Mouse (Mus musculus): ENCODE data around the gene Col8a2. TPM values are rescaled to one million over a fixed set of nuclear protein-coding genes. Genes with fewer than 3 reads are reported as not detected.

Col8a2 gene
- polyA plus RNA-seq (2017; shearing (Covaris generic)) = under 1 TPM; 0.23 to 0.58 TPM

DNA sequence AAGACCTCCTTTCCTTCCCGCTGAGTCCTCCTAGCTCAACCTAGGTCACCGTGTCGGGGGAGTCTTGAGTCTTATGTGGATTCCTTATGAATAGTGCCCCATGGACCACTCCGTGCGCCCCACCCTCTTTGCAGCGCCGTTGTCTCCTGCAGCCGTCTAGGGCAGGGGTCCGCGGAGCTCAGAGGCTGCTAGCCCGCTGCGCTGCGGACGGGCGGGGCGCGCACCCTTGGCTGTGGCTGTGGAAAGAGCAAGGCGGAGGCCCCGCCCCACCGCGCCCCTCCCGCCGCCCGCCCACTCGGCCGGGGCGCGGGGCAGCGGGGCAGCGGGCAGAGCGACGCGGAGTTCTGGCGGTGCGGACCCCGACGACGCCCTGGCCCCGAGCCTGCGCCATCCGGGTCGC lies at the start of gene Col8a2:
TSS of gene Col8a2 (plus strand) at position 302 of the 400 bp plus-strand sequence.

DNA sequence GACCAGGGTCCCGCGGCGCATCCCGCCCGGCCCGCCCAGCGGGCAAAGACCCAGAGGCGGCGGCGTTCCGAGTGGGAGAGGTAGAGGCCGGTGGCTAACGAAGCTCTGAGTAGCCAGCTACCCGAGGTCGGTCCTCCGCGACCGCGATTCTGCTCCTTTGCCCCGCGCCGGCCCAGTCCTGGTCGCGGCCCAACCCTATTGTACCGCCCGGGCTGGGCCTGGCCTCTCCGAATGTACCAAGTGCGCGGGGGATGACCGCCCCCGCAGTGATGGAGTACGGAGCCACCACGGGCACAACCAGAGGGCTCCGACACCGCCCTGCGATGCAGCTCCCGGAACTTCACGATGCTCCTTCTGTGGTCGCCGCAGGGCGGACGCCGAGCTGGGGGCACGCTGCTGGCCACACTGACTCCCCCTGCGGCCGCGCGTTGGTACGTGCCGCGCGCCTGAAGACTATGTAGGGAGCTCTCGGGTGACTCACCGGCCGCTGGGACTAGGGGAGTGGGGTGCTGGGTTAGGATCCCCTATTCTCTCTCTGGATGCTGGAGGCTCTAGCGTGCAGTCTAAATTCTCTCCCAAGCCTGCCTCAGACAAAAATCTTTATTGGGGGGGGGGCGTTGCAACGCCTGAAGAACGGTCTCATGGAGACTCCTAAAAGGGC lies 30.3 kb upstream of the Col8a2 start, which contains the start of gene Map7d1:
TSS of gene Map7d1 (minus strand) at position 213 of the 661 bp plus-strand sequence.

DNA sequence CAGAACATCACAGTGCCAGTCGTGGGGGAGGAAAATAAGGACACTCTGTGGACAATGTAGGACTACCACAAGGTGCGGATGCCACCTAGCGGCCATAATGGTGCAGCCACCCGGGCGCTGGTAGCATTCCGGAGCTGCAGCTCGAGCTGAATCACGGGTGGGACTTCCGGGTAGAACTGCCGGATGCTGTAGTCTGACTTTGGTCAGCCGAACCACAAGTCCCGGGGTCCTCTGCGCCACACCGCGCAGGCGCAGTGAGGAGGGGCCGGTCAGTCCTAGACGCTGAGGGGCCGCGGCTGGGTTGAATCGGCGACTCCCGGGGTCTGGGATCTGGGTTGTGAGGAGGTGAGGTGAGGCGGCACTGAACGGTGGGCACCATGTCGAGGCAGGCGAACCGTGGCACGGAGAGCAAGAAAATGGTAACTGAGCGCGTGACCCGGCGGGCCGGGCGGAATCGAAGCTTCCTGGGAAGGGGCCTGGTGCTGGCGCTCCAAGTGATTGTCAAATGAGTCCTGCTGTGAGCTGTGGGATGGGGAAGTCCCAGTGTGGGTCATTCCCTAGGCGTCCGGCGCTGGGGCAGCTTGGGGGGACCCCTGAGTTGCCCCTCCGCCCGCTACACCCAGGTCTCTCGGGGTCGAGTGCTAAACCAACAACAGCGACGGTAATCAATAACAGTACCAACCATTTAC lies 24.3 kb upstream of the Col8a2 start, which contains the start of gene Trappc3:
TSS of gene Trappc3 (plus strand) at position 207 of the 689 bp plus-strand sequence.

DNA sequence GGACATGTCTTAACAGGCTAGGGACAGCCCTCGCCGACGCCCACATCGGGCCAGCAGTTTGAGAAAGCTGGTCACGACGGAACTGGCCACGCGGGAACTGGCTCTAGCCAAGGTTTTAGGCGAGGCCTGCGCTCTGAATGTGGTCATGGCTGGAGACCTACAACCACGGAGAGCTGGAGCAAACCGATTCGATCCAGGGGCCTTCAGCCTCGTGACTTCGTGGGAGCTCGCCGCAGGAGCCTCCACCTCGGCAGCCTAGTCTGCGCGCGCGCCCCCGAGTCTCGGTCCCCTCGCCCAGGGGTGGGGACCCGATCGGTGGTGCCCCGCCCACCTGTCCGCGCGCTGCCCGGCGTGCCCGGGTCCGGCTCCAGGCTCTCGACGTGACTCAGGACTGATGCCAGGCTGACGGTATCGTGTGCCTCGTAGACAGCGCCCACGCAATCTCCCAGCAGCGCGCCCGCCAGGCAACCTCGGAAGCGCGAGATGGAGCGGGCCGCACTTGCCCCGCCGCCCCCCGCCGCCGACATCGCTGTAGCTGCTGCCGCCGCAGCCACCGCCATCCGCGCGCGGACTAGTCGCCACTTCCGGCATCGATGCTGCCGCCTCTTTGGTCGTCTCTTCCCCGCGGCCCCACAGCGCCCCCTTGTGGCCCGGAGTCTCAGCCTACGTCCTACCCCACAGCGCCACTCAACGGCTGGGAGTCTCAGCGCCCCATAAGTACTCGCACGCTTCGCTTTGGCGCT lies 34.7 kb downstream of the Col8a2 start, which contains the start of gene Adprhl2:
TSS of gene Adprhl2 (minus strand) at position 593 of the 743 bp plus-strand sequence.

DNA sequence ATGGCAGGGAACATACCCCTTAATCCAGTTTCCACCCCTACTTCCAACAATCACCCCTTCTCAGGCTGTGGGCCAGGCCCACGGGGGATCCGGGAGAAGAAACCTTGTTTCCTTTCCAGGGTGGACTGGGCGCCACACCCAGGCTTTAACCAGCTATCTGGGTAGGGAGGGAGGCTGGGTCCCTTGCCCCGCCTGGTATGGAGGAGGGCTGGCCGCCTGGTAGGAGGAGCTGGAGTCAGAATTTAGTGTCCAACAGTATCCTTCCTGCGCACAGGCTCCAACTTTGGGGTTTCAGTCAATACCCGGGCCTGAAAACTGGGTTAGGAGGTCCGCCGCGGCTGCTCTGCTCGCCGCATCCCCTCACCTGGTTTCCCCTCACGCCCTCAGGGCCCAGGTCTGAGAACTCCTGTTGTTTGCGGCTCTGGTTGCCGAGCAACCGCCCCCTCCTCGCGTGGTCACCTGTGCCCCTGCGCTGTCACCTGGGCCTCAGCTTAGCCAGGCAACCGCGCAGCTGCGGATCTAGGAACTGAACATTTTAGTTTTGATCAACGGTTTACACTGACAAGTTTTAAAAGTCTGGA lies 38.8 kb downstream of the Col8a2 start, which contains the start of gene Tekt2:
TSS of gene Tekt2 (minus strand) at position 408 of the 581 bp plus-strand sequence.

Other genes starting within 250 kb of the Col8a2 start
- 100 to 1,000 TPM in 1 of 2 experiments, 10 to 100 TPM in 1; 95.5 to 109 TPM for gene Mrps15, start 239.9 kb upstream of the Col8a2 start, polyA plus RNA-seq (2017; shearing (Covaris generic))
- 1 to 10 TPM; 1.2 to 1.6 TPM for gene Oscp1, start 228.2 kb upstream of the Col8a2 start, polyA plus RNA-seq (2017; shearing (Covaris generic))
- 10 to 100 TPM; 45.3 to 73.6 TPM for gene Lsm10, start 190.2 kb upstream of the Col8a2 start, polyA plus RNA-seq (2017; shearing (Covaris generic))
- gene Stk40, start 182.8 kb upstream of the Col8a2 start, polyA plus RNA-seq (2017; shearing (Covaris generic)) = 10 to 100 TPM; 29.8 to 58.9 TPM
- 10 to 100 TPM; 83.8 to 92.8 TPM for gene Eva1b, start 139.0 kb upstream of the Col8a2 start, polyA plus RNA-seq (2017; shearing (Covaris generic))
- 1 to 10 TPM; 1.5 to 2.6 TPM for gene Sh3d21, start 123.3 kb upstream of the Col8a2 start, polyA plus RNA-seq (2017; shearing (Covaris generic))
- 100 to 1,000 TPM; 213 to 225 TPM for gene Thrap3, start 84.0 kb upstream of the Col8a2 start, polyA plus RNA-seq (2017; shearing (Covaris generic))
- 10 to 100 TPM; 28.6 to 70.2 TPM for gene Map7d1, start 30.4 kb upstream of the Col8a2 start, polyA plus RNA-seq (2017; shearing (Covaris generic))
- 100 to 1,000 TPM; 102 to 105 TPM for gene Trappc3, start 24.5 kb upstream of the Col8a2 start, polyA plus RNA-seq (2017; shearing (Covaris generic))
- 10 to 100 TPM; 50.5 to 59.0 TPM for gene Adprhl2, start 34.9 kb downstream of the Col8a2 start, polyA plus RNA-seq (2017; shearing (Covaris generic))
- gene Tekt2, start 38.9 kb downstream of the Col8a2 start, polyA plus RNA-seq (2017; shearing (Covaris generic)) = under 1 TPM; 0.19 to 0.85 TPM
- gene Ago3, start 142.8 kb downstream of the Col8a2 start, polyA plus RNA-seq (2017; shearing (Covaris generic)) = 10 to 100 TPM; 13.5 to 28.4 TPM
- gene Ago1, start 181.8 kb downstream of the Col8a2 start, polyA plus RNA-seq (2017; shearing (Covaris generic)) = 10 to 100 TPM in 1 of 2 experiments, 1 to 10 TPM in 1; 4.3 to 10.1 TPM
- gene Ago4, start 246.7 kb downstream of the Col8a2 start, polyA plus RNA-seq (2017; shearing (Covaris generic)) = under 1 TPM; 0.21 to 0.48 TPM